Mouse (Mus musculus) central nervous system, embryonic 18 days (tissue): ENCODE results near the gene Wdr83os. TPM values are rescaled to one million over a fixed set of nuclear protein-coding genes. Genes with fewer than 3 reads are reported as not detected.

ENCODE experiments used
- polyA plus RNA-seq: library from polyadenylated mRNA; depleted of rRNA; stranded (reverse); fragments of >200 nt; gene quantifications from 2 replicates; pipeline ENCODE4 v1.2.3, GENCODE M21; 2012; rRNA removed

Wdr83os gene
- 121 and 138 TPM in 2 replicates for polyA plus RNA-seq

GRCm38 (mm10) chr8:85080532-85081215, at the start of gene Wdr83os:
TSS of gene Wdr83os (plus strand) at chr8:85080740.

GRCm38 (mm10) chr8:85036718-85037365, 43.7 kb upstream of the Wdr83os start, which contains the start of gene Tnpo2:
TSS of gene Tnpo2 (plus strand) at chr8:85036915.

GRCm38 (mm10) chr8:85059879-85060616, 20.5 kb upstream of the Wdr83os start, which contains the start of gene Fbxw9:
TSS of gene Fbxw9 (plus strand) at chr8:85060055.

GRCm38 (mm10) chr8:85067982-85068381, 12.6 kb upstream of the Wdr83os start, which contains the start of gene Gm5741:
TSS of gene Gm5741 (minus strand) at chr8:85067982.

GRCm38 (mm10) chr8:85071514-85072281, 8.8 kb upstream of the Wdr83os start, which contains the start of gene Dhps:
TSS of gene Dhps (plus strand) at chr8:85071757.

GRCm38 (mm10) chr8:85081216-85081555, 646 bp downstream of the Wdr83os start, which contains the start of gene Wdr83:
TSS of gene Wdr83 (minus strand) at chr8:85081306.

GRCm38 (mm10) chr8:85083108-85083813, 2.7 kb downstream of the Wdr83os start, which contains the start of gene Man2b1:
TSS of gene Man2b1 (plus strand) at chr8:85083270.

GRCm38 (mm10) chr8:85122995-85123394, 42.5 kb downstream of the Wdr83os start, which contains the start of gene Zfp791:
TSS of gene Zfp791 (minus strand) at chr8:85123095.

Other genes starting within 250 kb of the Wdr83os start
- 30.8 and 35.2 TPM in 2 replicates for gene Gadd45gip1, start 249.2 kb upstream of the Wdr83os start, polyA plus RNA-seq
- gene Rad23a, start 240.1 kb upstream of the Wdr83os start, polyA plus RNA-seq: 52.2 and 59.0 TPM in 2 replicates
- gene Calr, start 233.8 kb upstream of the Wdr83os start, polyA plus RNA-seq: 521 and 537 TPM in 2 replicates
- gene Farsa, start 223.8 kb upstream of the Wdr83os start, polyA plus RNA-seq: 116 and 119 TPM in 2 replicates
- gene Syce2, start 208.6 kb upstream of the Wdr83os start, polyA plus RNA-seq: 31.6 and 36.2 TPM in 2 replicates
- 50.4 and 56.7 TPM in 2 replicates for gene Gcdh, start 186.8 kb upstream of the Wdr83os start, polyA plus RNA-seq
- 0.32 and 0.45 TPM in 2 replicates for gene Klf1, start 178.8 kb upstream of the Wdr83os start, polyA plus RNA-seq
- gene Dnase2a, start 172.2 kb upstream of the Wdr83os start, polyA plus RNA-seq: 3.3 TPM in 2 replicates
- 122 and 141 TPM in 2 replicates for gene Mast1, start 143.4 kb upstream of the Wdr83os start, polyA plus RNA-seq
- 8.7 and 10.8 TPM in 2 replicates for gene Rtbdn, start 133.7 kb upstream of the Wdr83os start, polyA plus RNA-seq
- gene Gm49661, start 111.3 kb upstream of the Wdr83os start, polyA plus RNA-seq: 0.75 TPM in 1 of 2 replicates, not detected in the other
- gene Prdx2, start 111.2 kb upstream of the Wdr83os start, polyA plus RNA-seq: 668 and 713 TPM in 2 replicates
- gene Rnaseh2a, start 111.0 kb upstream of the Wdr83os start, polyA plus RNA-seq: 41.1 and 47.4 TPM in 2 replicates
- 7.0 and 11.0 TPM in 2 replicates for gene Junb, start 102.0 kb upstream of the Wdr83os start, polyA plus RNA-seq
- gene Hook2, start 90.1 kb upstream of the Wdr83os start, polyA plus RNA-seq: 42.6 and 48.9 TPM in 2 replicates
- 0.05 TPM in 2 replicates for gene Best2, start 66.2 kb upstream of the Wdr83os start, polyA plus RNA-seq
- gene Asna1, start 55.5 kb upstream of the Wdr83os start, polyA plus RNA-seq: 218 and 220 TPM in 2 replicates
- gene Trir, start 53.9 kb upstream of the Wdr83os start, polyA plus RNA-seq: 203 and 208 TPM in 2 replicates
- 131 and 148 TPM in 2 replicates for gene Tnpo2, start 43.8 kb upstream of the Wdr83os start, polyA plus RNA-seq
- 101 and 106 TPM in 2 replicates for gene Fbxw9, start 20.7 kb upstream of the Wdr83os start, polyA plus RNA-seq
- gene Gm5741, start 12.8 kb upstream of the Wdr83os start, polyA plus RNA-seq: 0.66 and 0.82 TPM in 2 replicates
- gene Dhps, start 9.0 kb upstream of the Wdr83os start, polyA plus RNA-seq: 79.2 and 83.7 TPM in 2 replicates
- 70.0 and 71.1 TPM in 2 replicates for gene Wdr83, start 566 bp downstream of the Wdr83os start, polyA plus RNA-seq
- 21.2 and 23.5 TPM in 2 replicates for gene Man2b1, start 2.5 kb downstream of the Wdr83os start, polyA plus RNA-seq
- 3.2 and 3.6 TPM in 2 replicates for gene Zfp791, start 42.4 kb downstream of the Wdr83os start, polyA plus RNA-seq
- gene Cks1brt, start 71.2 kb downstream of the Wdr83os start, polyA plus RNA-seq: not detected in 2 replicates
- gene Olfr371, start 145.2 kb downstream of the Wdr83os start, polyA plus RNA-seq: not detected in 2 replicates
- gene Orc6, start 218.9 kb downstream of the Wdr83os start, polyA plus RNA-seq: 76.3 and 77.4 TPM in 2 replicates
- gene Vps35, start 219.1 kb downstream of the Wdr83os start, polyA plus RNA-seq: 98.5 and 106 TPM in 2 replicates